Mouse (Mus musculus) kidney, postnatal 0 days (tissue): ENCODE results near the gene Ubald2. TPM values are rescaled to one million over a fixed set of nuclear protein-coding genes. Genes with fewer than 3 reads are reported as not detected.

Experiments
- ATAC-seq: fragments of 200-750 bp; cut with Nextera tagmentation; replicated peaks from 2 replicates; pipeline ENCODE4 v1.8.0; 2017; ENCODE audit warnings: low read depth, moderate number of reproducible peaks, moderate TSS enrichment, moderate library complexity; ENCODE audit not compliant: low FRiP score
- DNase-seq: peaks from one replicate; pipeline ENCODE4 v3.0.0-alpha.2; 2016; ENCODE audit warnings: low spot score
- H3K27ac ChIP-seq: fragments of 300-500 bp; sonication (generic); 2 replicates; pipeline ENCODE4 v1.5.1; 2014; ENCODE audit warnings: mild to moderate bottlenecking
- H3K27me3 ChIP-seq: fragments of 300-500 bp; sonication (generic); 2 replicates; pipeline ENCODE4 v1.6.1; 2014; ENCODE audit warnings: low read length, mixed read lengths; ENCODE audit not compliant: insufficient read depth
- H3K36me3 ChIP-seq: fragments of 300-500 bp; sonication (generic); 2 replicates; pipeline ENCODE4 v1.6.1; 2014; ENCODE audit warnings: low read length, mixed read lengths; ENCODE audit not compliant: insufficient read depth
- H3K4me1 ChIP-seq: fragments of 300-500 bp; sonication (generic); replicated peaks from 2 replicates; pipeline ENCODE4 v1.6.1; 2014; ENCODE audit warnings: antibody characterized with exemption, low read length, mixed read lengths; ENCODE audit not compliant: insufficient read depth
- H3K4me2 ChIP-seq: fragments of 300-500 bp; sonication (generic); 2 replicates; pipeline ENCODE4 v1.6.1; 2014; ENCODE audit warnings: mild to moderate bottlenecking, low read length, moderate library complexity, mixed read lengths
- H3K4me3 ChIP-seq: fragments of 300-500 bp; sonication (generic); replicated peaks from 2 replicates; pipeline ENCODE4 v1.5.1; 2014; ENCODE audit warnings: low read depth, low read length
- H3K9ac ChIP-seq: fragments of 300-500 bp; sonication (generic); 2 replicates; pipeline ENCODE4 v1.6.1; 2014; ENCODE audit warnings: low read depth, low read length
- H3K9me3 ChIP-seq: fragments of 300-500 bp; sonication (generic); replicated peaks from 2 replicates; pipeline ENCODE4 v1.6.1; 2016; ENCODE audit warnings: low read length, inconsistent platforms, mixed read lengths
- CTCF ChIP-seq: IDR thresholded peaks from 2 replicates; pipeline ENCODE4 v1.5.1; 2016; ENCODE audit warnings: antibody characterized with exemption, low read depth, mild to moderate bottlenecking, moderate library complexity
- WGBS: fragments of 180-500 bp; shearing (Covaris S2); extraction: QIAGEN DNeasy Blood & Tissue Kit; methylation state at CpG from one replicate; pipeline ENCODE4 v1.1.7; 2014; 5-methylcytosine and 5-hydroxymethylcytosine counted together
- polyA plus RNA-seq: library from polyadenylated mRNA; unstranded; fragments of >200 nt; fragmentation: Nextera tagmentation; extraction: Ambion mirVana; gene quantifications from 2 replicates; pipeline ENCODE4 v1.2.1, GENCODE M21; 2015

The Ubald2 gene
- polyA plus RNA-seq, 1 experiment from 2014 or later = 53.5 TPM

GRCm38 (mm10) chr11:116394769-116395168 is 39.1 kb upstream of the Ubald2 start:
- Histone ChIP-seq H3K9ac (no peak overlapping the region), H3K4me3 (no peak overlapping the region), H3K36me3 (peaks cover 13% of the 10 kb centered on the region; the same call in 1 of the 2 replicates), H3K4me1 (no peaks in the 10 kb centered on the region), H3K27me3 (no peaks in the 10 kb centered on the region), H3K4me2 (no peak overlapping the region), H3K9me3 (no peaks in the 10 kb centered on the region), H3K27ac (peak overlapping the region; percentile 50)
- no peak for DNase-seq
- no peak for TF ChIP-seq CTCF
- 65% methylated on average over 4 of the region's 4 CpGs for WGBS
- no peak for ATAC-seq

GRCm38 (mm10) chr11:116396276-116396933 is 37.5 kb upstream of the Ubald2 start:
- Histone ChIP-seq H3K27ac (no peak overlapping the region), H3K4me1 (no peaks in the 10 kb centered on the region), H3K9ac (no peak overlapping the region), H3K9me3 (no peaks in the 10 kb centered on the region), H3K27me3 (no peaks in the 10 kb centered on the region), H3K4me3 (no peak overlapping the region), H3K4me2 (no peak overlapping the region), H3K36me3 (peaks cover 13% of the 10 kb centered on the region; the same call in 1 of the 2 replicates)
- no peak for DNase-seq
- no peak for ATAC-seq
- TF ChIP-seq CTCF = no peak
- WGBS = 87% methylated on average over 11 of the region's 11 CpGs

DNA sequence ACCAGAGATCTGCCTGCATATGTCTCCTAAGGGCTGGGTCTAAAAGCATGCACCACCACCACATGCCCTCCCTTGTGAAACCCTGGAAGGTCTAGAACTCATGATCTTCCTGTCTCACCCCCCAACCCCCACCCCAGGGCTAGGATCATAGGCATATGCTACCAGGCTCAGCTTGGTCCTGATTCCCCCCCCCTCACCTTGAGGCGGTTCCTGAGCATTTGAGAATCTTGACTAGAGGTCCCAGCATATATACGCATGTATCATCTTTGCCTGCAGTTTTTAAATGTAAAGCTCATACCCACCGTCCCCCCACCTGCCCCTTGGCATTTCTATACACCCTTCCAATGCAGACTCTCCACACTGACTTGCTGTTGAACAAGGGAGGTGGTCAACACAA is 37.0 kb upstream of the Ubald2 start:
- H3K4me2 ChIP-seq = no peak overlapping the region
- H3K27ac ChIP-seq = no peak overlapping the region
- 99% methylated on average over 3 of the region's 3 CpGs for WGBS
- H3K4me3 ChIP-seq = no peak overlapping the region
- H3K4me1 ChIP-seq = no peaks in the 10 kb centered on the region
- no peak for TF ChIP-seq CTCF
- no peak for ATAC-seq
- H3K36me3 ChIP-seq = peaks cover 13% of the 10 kb centered on the region; the same call in 1 of the 2 replicates
- H3K9ac ChIP-seq = no peak overlapping the region
- H3K9me3 ChIP-seq = no peaks in the 10 kb centered on the region
- H3K27me3 ChIP-seq = no peaks in the 10 kb centered on the region
- no peak for DNase-seq

- DNase-seq = peak; percentile 41
- Histone ChIP-seq H3K4me2 (no peak overlapping the region), H3K36me3 (peaks cover 13% of the 10 kb centered on the region; the same call in 1 of the 2 replicates), H3K27me3 (no peaks in the 10 kb centered on the region), H3K4me1 (no peaks in the 10 kb centered on the region), H3K4me3 (no peak overlapping the region), H3K9ac (no peak overlapping the region), H3K27ac (no peak overlapping the region), H3K9me3 (no peaks in the 10 kb centered on the region)
- no peak for TF ChIP-seq CTCF
- 63% methylated on average over 8 of the region's 8 CpGs for WGBS
- no peak for ATAC-seq
Observed at GRCm38 (mm10) chr11:116397517-116398347, 36.2 kb upstream of the Ubald2 start.

DNA sequence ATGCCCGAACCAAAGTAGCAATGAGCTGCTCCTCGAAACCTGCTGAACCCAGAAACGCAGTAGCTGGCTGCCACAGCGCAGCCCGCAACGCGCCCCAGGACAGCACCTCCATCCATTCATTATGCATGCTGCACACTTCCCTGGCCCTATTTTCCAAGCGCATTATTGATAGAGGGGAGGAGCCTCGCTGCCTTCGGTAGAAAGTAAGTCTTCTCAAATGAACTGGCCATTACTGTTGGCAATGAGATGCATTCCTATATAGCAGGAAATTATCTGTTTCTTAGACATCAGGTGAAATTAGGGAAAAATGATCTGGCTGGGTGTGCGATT is 35.6 kb upstream of the Ubald2 start:
- ATAC-seq (no peak), DNase-seq (no peak)
- Histone ChIP-seq H3K4me3 (no peak overlapping the region), H3K4me1 (no peaks in the 10 kb centered on the region), H3K4me2 (no peak overlapping the region), H3K9ac (no peak overlapping the region), H3K9me3 (no peaks in the 10 kb centered on the region), H3K36me3 (peaks cover 13% of the 10 kb centered on the region; the same call in 1 of the 2 replicates), H3K27me3 (no peaks in the 10 kb centered on the region), H3K27ac (no peak overlapping the region)
- 80% methylated on average over 11 of the region's 11 CpGs for WGBS
- no peak for TF ChIP-seq CTCF

GRCm38 (mm10) chr11:116400560-116400959 is 33.3 kb upstream of the Ubald2 start:
- peak; percentile 47 for DNase-seq
- WGBS = 42% methylated on average over 4 of the region's 4 CpGs
- peak overlapping the region; percentile 56 for H3K27ac ChIP-seq

More at GRCm38 (mm10) chr11:116400560-116400959, 33.3 kb upstream of the Ubald2 start:
- Histone ChIP-seq H3K36me3 (0 out of 2 replicates have a peak, but pooled peaks cover 3% of the 10 kb centered on the region), H3K4me1 (no peaks in the 10 kb centered on the region), H3K27me3 (no peaks in the 10 kb centered on the region), H3K4me3 (no peak overlapping the region), H3K9ac (no peak overlapping the region), H3K4me2 (no peak overlapping the region), H3K9me3 (no peaks in the 10 kb centered on the region)
- TF ChIP-seq CTCF = no peak
- no peak for ATAC-seq
